Mouse (Mus musculus): ENCODE results near the gene Primpol.

- no peak for TF ChIP-seq POLR2A (IDR thresholded peaks at IDR 0.05; ENCODE audit: control insufficient read depth, low read depth, low read length)
- no peak for TF ChIP-seq CTCF (IDR thresholded peaks at IDR 0.05; ENCODE audit: control insufficient read depth, insufficient read depth, insufficient replicate concordance, low read depth, low read length)
These were observed 1.1 kb downstream of the Primpol start for GRCm38 (mm10) chr8:46615936-46616335.

Data from testis, adult 2 months (tissue).